Mouse (Mus musculus) right cerebral cortex, postnatal 4 days (tissue): ENCODE data around the gene Fbxl18.
A peak's percentile ranks its signal among the peaks of the same experiment; 100 is the strongest.
"Not testable (repeated sequence)": the region's sequence is repeated elsewhere in the genome, so short reads cannot be mapped to it uniquely, and the experiment has no call there.

ENCODE experiments used
- DNase-seq: peaks from one replicate; pipeline ENCODE4 v3.0.0-alpha.2; 2022

The Fbxl18 gene

GRCm38 (mm10) chr5:142857763-142858229 lies 37.4 kb downstream of the Fbxl18 start:
- DNase-seq, result peak; percentile 89

GRCm38 (mm10) chr5:142856408-142856807 lies 38.8 kb downstream of the Fbxl18 start:
- no peak for DNase-seq

GRCm38 (mm10) chr5:142854877-142855276 lies 40.3 kb downstream of the Fbxl18 start:
- peak; percentile 82 for DNase-seq

- no peak for DNase-seq
Measured at GRCm38 (mm10) chr5:142853585-142853984, 41.6 kb downstream of the Fbxl18 start.

GRCm38 (mm10) chr5:142851681-142852049 lies 43.6 kb downstream of the Fbxl18 start:
- DNase-seq, result no peak

GRCm38 (mm10) chr5:142850916-142851680 lies 44.1 kb downstream of the Fbxl18 start:
- no peak for DNase-seq

- DNase-seq, result no peak
Measured at GRCm38 (mm10) chr5:142850476-142850875, 44.7 kb downstream of the Fbxl18 start.

- no peak for DNase-seq
Measured at GRCm38 (mm10) chr5:142848911-142849310, 46.3 kb downstream of the Fbxl18 start.

GRCm38 (mm10) chr5:142848149-142848548 lies 47.1 kb downstream of the Fbxl18 start:
- no peak for DNase-seq

GRCm38 (mm10) chr5:142844467-142844866 lies 50.8 kb downstream of the Fbxl18 start:
- DNase-seq, result no peak

- peak; percentile 42 for DNase-seq
Measured at GRCm38 (mm10) chr5:142842137-142842642, 53.0 kb downstream of the Fbxl18 start.

- DNase-seq, result no peak
Measured at GRCm38 (mm10) chr5:142841372-142842136, 53.7 kb downstream of the Fbxl18 start.

GRCm38 (mm10) chr5:142837427-142837826 lies 57.8 kb downstream of the Fbxl18 start:
- not testable (repeated sequence) for DNase-seq

GRCm38 (mm10) chr5:142836891-142837290 lies 58.3 kb downstream of the Fbxl18 start:
- DNase-seq, result no peak

GRCm38 (mm10) chr5:142833646-142834438 lies 61.4 kb downstream of the Fbxl18 start:
- DNase-seq, result no peak

- no peak for DNase-seq
Measured at GRCm38 (mm10) chr5:142826131-142826530, 69.1 kb downstream of the Fbxl18 start.

GRCm38 (mm10) chr5:142825665-142826064 lies 69.6 kb downstream of the Fbxl18 start:
- DNase-seq, result no peak

- DNase-seq, result no peak
Measured at GRCm38 (mm10) chr5:142824091-142824490, 71.1 kb downstream of the Fbxl18 start.

GRCm38 (mm10) chr5:142823096-142824062 lies 71.8 kb downstream of the Fbxl18 start:
- peak; percentile 73 for DNase-seq

- DNase-seq, result peak; percentile 46
Measured at GRCm38 (mm10) chr5:142822286-142823095, 72.7 kb downstream of the Fbxl18 start.

- peak; percentile 29 for DNase-seq
Measured at GRCm38 (mm10) chr5:142821974-142822285, 73.3 kb downstream of the Fbxl18 start.
